Mouse (Mus musculus): ENCODE data around the gene Rnf44. TPM values are rescaled to one million over a fixed set of nuclear protein-coding genes. Genes with fewer than 3 reads are reported as not detected.

Gene Rnf44
- total and polyA plus RNA-seq, 2 experiments: 5.8 to 86.1 TPM

GRCm38 (mm10) chr13:54702507-54702906, 8.8 kb upstream of the Rnf44 start:
- no peak for DNase-seq (ENCODE audit: extremely low read depth, low read depth, low spot score)
- no peak for TF ChIP-seq CTCF (IDR thresholded peaks at IDR 0.05; ENCODE audit: low read depth, low read length)
- no peak for TF ChIP-seq POLR2A (IDR thresholded peaks at IDR 0.05; ENCODE audit: extremely low read depth, insufficient read depth, low read length)
- H3K4me1 ChIP-seq (ENCODE audit: control insufficient read depth, insufficient read depth, low read length): peaks cover 5% of the 10 kb centered on the region
- H3K27ac ChIP-seq (replicated peaks; ENCODE audit: insufficient read depth, low read depth, low read length): no peak overlapping the region
- 73% methylated on average over 7 of the region's 7 CpGs for WGBS
- H3K4me3 ChIP-seq (ENCODE audit: insufficient read depth, low read depth, low read length): no peak overlapping the region
- no peak overlapping the region for H3K9ac ChIP-seq (ENCODE audit: low read depth, low read length)
- H3K79me2 ChIP-seq (ENCODE audit: control insufficient read depth, insufficient read depth, low read length): no peaks in the 10 kb centered on the region
- no peaks in the 10 kb centered on the region for H3K36me3 ChIP-seq (ENCODE audit: control insufficient read depth, insufficient read depth, low read length)
- H3K27me3 ChIP-seq (ENCODE audit: control insufficient read depth, insufficient read depth, low read length): no peaks in the 10 kb centered on the region

- Histone ChIP-seq H3K4me1 (ENCODE audit: control insufficient read depth, insufficient read depth, low read length) (peaks cover 5% of the 10 kb centered on the region), H3K27me3 (ENCODE audit: control insufficient read depth, insufficient read depth, low read length) (no peaks in the 10 kb centered on the region), H3K9ac (ENCODE audit: low read depth, low read length) (no peak within 1 kb of the TSS), H3K4me3 (ENCODE audit: insufficient read depth, low read depth, low read length) (peak within 1 kb of the TSS; percentile 8; the same call in 1 of the 2 replicates), H3K27ac (replicated peaks; ENCODE audit: insufficient read depth, low read depth, low read length) (no peak within 1 kb of the TSS), H3K79me2 (ENCODE audit: control insufficient read depth, insufficient read depth, low read length) (no peaks in the 10 kb centered on the region), H3K36me3 (ENCODE audit: control insufficient read depth, insufficient read depth, low read length) (no peaks in the 10 kb centered on the region)
- no peak for TF ChIP-seq CTCF (IDR thresholded peaks at IDR 0.05; ENCODE audit: low read depth, low read length)
- no peak for TF ChIP-seq POLR2A (IDR thresholded peaks at IDR 0.05; ENCODE audit: extremely low read depth, insufficient read depth, low read length)
- 19% methylated on average over 5 of the region's 5 CpGs for WGBS
- DNase-seq (ENCODE audit: extremely low read depth, low read depth, low spot score): peak; percentile 60
Observed at GRCm38 (mm10) chr13:54701243-54701642, 7.5 kb upstream of the Rnf44 start, which contains the start of gene Cdhr2. Gene Cdhr2 (plus strand): TSS chr13:54701461.

GRCm38 (mm10) chr13:54695479-54696230, 1.9 kb upstream of the Rnf44 start:
- 39% methylated on average over 11 of the region's 11 CpGs for WGBS
- H3K9ac ChIP-seq (ENCODE audit: low read depth, low read length): no peak overlapping the region
- no peak overlapping the region for H3K4me3 ChIP-seq (ENCODE audit: insufficient read depth, low read depth, low read length)
- peak; percentile 73 for DNase-seq (ENCODE audit: extremely low read depth, low read depth, low spot score)
- peaks cover 17% of the 10 kb centered on the region for H3K4me1 ChIP-seq (ENCODE audit: control insufficient read depth, insufficient read depth, low read length)
- H3K27me3 ChIP-seq (ENCODE audit: control insufficient read depth, insufficient read depth, low read length): no peaks in the 10 kb centered on the region
- H3K79me2 ChIP-seq (ENCODE audit: control insufficient read depth, insufficient read depth, low read length): peaks cover 19% of the 10 kb centered on the region
- peak overlapping the region; percentile 43 for H3K27ac ChIP-seq (replicated peaks; ENCODE audit: insufficient read depth, low read depth, low read length)
- H3K36me3 ChIP-seq (ENCODE audit: control insufficient read depth, insufficient read depth, low read length): no peaks in the 10 kb centered on the region
- TF ChIP-seq CTCF (IDR thresholded peaks at IDR 0.05; ENCODE audit: low read depth, low read length) (no peak), POLR2A (IDR thresholded peaks at IDR 0.05; ENCODE audit: extremely low read depth, insufficient read depth, low read length) (no peak)

- 7% methylated on average over 26 of the region's 26 CpGs for WGBS
- Histone ChIP-seq H3K9ac (ENCODE audit: low read depth, low read length) (peak overlapping the region; percentile 85), H3K4me1 (ENCODE audit: control insufficient read depth, insufficient read depth, low read length) (peaks cover 18% of the 10 kb centered on the region), H3K4me3 (ENCODE audit: insufficient read depth, low read depth, low read length) (peak overlapping the region; percentile 61), H3K79me2 (ENCODE audit: control insufficient read depth, insufficient read depth, low read length) (peaks cover 25% of the 10 kb centered on the region), H3K27ac (replicated peaks; ENCODE audit: insufficient read depth, low read depth, low read length) (peak overlapping the region; percentile 97), H3K36me3 (ENCODE audit: control insufficient read depth, insufficient read depth, low read length) (no peaks in the 10 kb centered on the region), H3K27me3 (ENCODE audit: control insufficient read depth, insufficient read depth, low read length) (no peaks in the 10 kb centered on the region)
- peak; percentile 86 for DNase-seq (ENCODE audit: extremely low read depth, low read depth, low spot score)
- TF ChIP-seq CTCF (IDR thresholded peaks at IDR 0.05; ENCODE audit: low read depth, low read length): no peak
- TF ChIP-seq POLR2A (IDR thresholded peaks at IDR 0.05; ENCODE audit: extremely low read depth, insufficient read depth, low read length): 0 out of 2 replicates have a peak, but pooled peaks have one; percentile 12
Observed at GRCm38 (mm10) chr13:54694348-54695060, 797 bp upstream of the Rnf44 start.

- no peak for DNase-seq (ENCODE audit: extremely low read depth, low read depth, low spot score)
- Histone ChIP-seq H3K27ac (replicated peaks; ENCODE audit: insufficient read depth, low read depth, low read length) (peak overlapping the region; percentile 90), H3K79me2 (ENCODE audit: control insufficient read depth, insufficient read depth, low read length) (peaks cover 25% of the 10 kb centered on the region), H3K36me3 (ENCODE audit: control insufficient read depth, insufficient read depth, low read length) (no peaks in the 10 kb centered on the region), H3K4me3 (ENCODE audit: insufficient read depth, low read depth, low read length) (peak overlapping the region; percentile 98), H3K27me3 (ENCODE audit: control insufficient read depth, insufficient read depth, low read length) (no peaks in the 10 kb centered on the region), H3K4me1 (ENCODE audit: control insufficient read depth, insufficient read depth, low read length) (peaks cover 18% of the 10 kb centered on the region), H3K9ac (ENCODE audit: low read depth, low read length) (peak overlapping the region; percentile 98)
- TF ChIP-seq POLR2A (IDR thresholded peaks at IDR 0.05; ENCODE audit: extremely low read depth, insufficient read depth, low read length) (no peak), CTCF (IDR thresholded peaks at IDR 0.05; ENCODE audit: low read depth, low read length) (no peak)
- WGBS: 4% methylated on average over 21 of the region's 21 CpGs
Observed at GRCm38 (mm10) chr13:54692711-54693557, 773 bp downstream of the Rnf44 start.
